Mouse (Mus musculus) heart, postnatal 10 days (tissue): ENCODE measurements around the gene Cys1. TPM values are rescaled to one million over a fixed set of nuclear protein-coding genes. Genes with fewer than 3 reads are reported as not detected.
A peak's percentile ranks its signal among the peaks of the same experiment; 100 is the strongest.
"Not testable (repeated sequence)": the region's sequence is repeated elsewhere in the genome, so short reads cannot be mapped to it uniquely, and the experiment has no call there.

Source experiments
- DNase-seq, 2 experiments: peaks; one replicate each; pipeline ENCODE4 v3.0.0; 2021
- intact Hi-C: fragments of 180-260 bp; cut with DNase I; formaldehyde crosslinking; loops from one replicate; pipeline ENCODE4 v1.15.1; 2025
- total RNA-seq, 2 experiments: library from RNA; stranded (reverse); gene quantifications; 2 replicates each; pipeline ENCODE4 v1.2.3; 2021

The Cys1 gene
- total RNA-seq: 1 to 10 TPM; 5.1 to 5.9 TPM

GRCm38 (mm10) chr12:24681286-24682023 is at the start of gene Cys1:
Gene Cys1, minus strand, starts transcription at chr12:24681813.
- DNase-seq: peak; percentile 40 to 47
- intact Hi-C loops: no loop called here

GRCm38 (mm10) chr12:24724369-24724768 is 42.8 kb upstream of the Cys1 start:
- intact Hi-C loops: no loop called here
- DNase-seq: no peak

GRCm38 (mm10) chr12:24723859-24724258 is 42.2 kb upstream of the Cys1 start:
- no peak for DNase-seq
- intact Hi-C loops: no loop called here

GRCm38 (mm10) chr12:24723434-24723833 is 41.8 kb upstream of the Cys1 start:
- intact Hi-C loops: no loop called here
- no peak for DNase-seq

- DNase-seq: peak; percentile 48 to 62
- intact Hi-C loops: loop anchor here (2.0 kb wide), 1 partner anchor 232 kb away; no protein-coding TSS in a partner anchor
Measured at GRCm38 (mm10) chr12:24716721-24717301, 35.2 kb upstream of the Cys1 start.

- intact Hi-C loops: no loop called here
Measured at GRCm38 (mm10) chr12:24715268-24715896, 33.8 kb upstream of the Cys1 start.

GRCm38 (mm10) chr12:24714579-24715255 is 33.1 kb upstream of the Cys1 start:
- intact Hi-C loops: no loop called here
- DNase-seq: no peak

More at GRCm38 (mm10) chr12:24715268-24715896, 33.8 kb upstream of the Cys1 start:
- DNase-seq: no peak

GRCm38 (mm10) chr12:24712396-24712795 is 30.8 kb upstream of the Cys1 start:
- intact Hi-C loops: no loop called here
- no peak for DNase-seq

- DNase-seq: no peak
- intact Hi-C loops: loop anchor here (1.0 kb wide), 1 partner anchor 238 kb away; no protein-coding TSS in a partner anchor
Measured at GRCm38 (mm10) chr12:24710672-24711071, 29.1 kb upstream of the Cys1 start.

GRCm38 (mm10) chr12:24709831-24710508 is 28.4 kb upstream of the Cys1 start:
- peak; percentile 78 to 85 for DNase-seq
- intact Hi-C loops: loop anchor here (1.0 to 2.0 kb wide), 2 partner anchors 123 to 238 kb away; no protein-coding TSS in a partner anchor

GRCm38 (mm10) chr12:24709409-24709808 is 27.8 kb upstream of the Cys1 start:
- intact Hi-C loops: loop anchor here (2.0 kb wide), 1 partner anchor 123 kb away; no protein-coding TSS in a partner anchor
- DNase-seq: no peak

GRCm38 (mm10) chr12:24708824-24709218 is 27.2 kb upstream of the Cys1 start:
- intact Hi-C loops: loop anchor here (2.0 kb wide), 1 partner anchor 124 kb away; no protein-coding TSS in a partner anchor
- no peak for DNase-seq

GRCm38 (mm10) chr12:24707954-24708823 is 26.6 kb upstream of the Cys1 start, which contains the start of gene Rrm2:
Gene Rrm2, plus strand, starts transcription at chr12:24708241.
- intact Hi-C loops: loop anchor here (2.0 kb wide), 1 partner anchor 125 kb away; no protein-coding TSS in a partner anchor
- DNase-seq: peak; percentile 96

- DNase-seq: no peak
- intact Hi-C loops: no loop called here
Measured at GRCm38 (mm10) chr12:24707480-24707802, 25.8 kb upstream of the Cys1 start.

- peak; percentile 58 to 63 for DNase-seq
- intact Hi-C loops: no loop called here
Measured at GRCm38 (mm10) chr12:24706764-24707479, 25.3 kb upstream of the Cys1 start.

- DNase-seq: no peak
Measured at GRCm38 (mm10) chr12:24705502-24706263, 24.1 kb upstream of the Cys1 start.

GRCm38 (mm10) chr12:24703013-24703412 is 21.4 kb upstream of the Cys1 start:
- DNase-seq: no peak
- intact Hi-C loops: no loop called here

More at GRCm38 (mm10) chr12:24705502-24706263, 24.1 kb upstream of the Cys1 start:
- intact Hi-C loops: no loop called here

- DNase-seq, intact Hi-C loops: not testable (repeated sequence)
Measured at GRCm38 (mm10) chr12:24701621-24702020, 20.0 kb upstream of the Cys1 start.
